Mouse (Mus musculus) olfactory bulb, adult 2 months (tissue): Measurements from ENCODE around the gene Setd6.

ENCODE experiments used
- CTCF ChIP-seq: fragments of 200-500 bp; IDR thresholded peaks from 2 replicates; pipeline ENCODE4 v1.5.1; 2012; ENCODE audit warnings: low read depth, mild to moderate bottlenecking, low read length, moderate library complexity; ENCODE audit not compliant: insufficient read depth
- POLR2A ChIP-seq: fragments of 200-500 bp; IDR thresholded peaks from 2 replicates; pipeline ENCODE4 v1.6.1; 2012; ENCODE audit warnings: mild to moderate bottlenecking, low read depth, low read length, moderate library complexity; ENCODE audit not compliant: insufficient read depth

- no peak for TF ChIP-seq POLR2A
- TF ChIP-seq CTCF: no peak
These were observed 26.1 kb downstream of the Setd6 start for GRCm38 (mm10) chr8:95741732-95742131.
